Mouse (Mus musculus) lung, adult 18-20 months (tissue): ENCODE data around the gene Eif5a.
"Not testable (repeated sequence)": the region's sequence is repeated elsewhere in the genome, so short reads cannot be mapped to it uniquely, and the experiment has no call there.

Source experiments
- DNase-seq, 2 experiments: peaks; one replicate each; pipeline ENCODE4 v3.0.0; 2022; ENCODE audit warnings: mixed read lengths in 2 of 2

The Eif5a gene

GRCm38 (mm10) chr11:69945997-69946891, 24.5 kb upstream of the Eif5a start:
- no peak for DNase-seq

DNA sequence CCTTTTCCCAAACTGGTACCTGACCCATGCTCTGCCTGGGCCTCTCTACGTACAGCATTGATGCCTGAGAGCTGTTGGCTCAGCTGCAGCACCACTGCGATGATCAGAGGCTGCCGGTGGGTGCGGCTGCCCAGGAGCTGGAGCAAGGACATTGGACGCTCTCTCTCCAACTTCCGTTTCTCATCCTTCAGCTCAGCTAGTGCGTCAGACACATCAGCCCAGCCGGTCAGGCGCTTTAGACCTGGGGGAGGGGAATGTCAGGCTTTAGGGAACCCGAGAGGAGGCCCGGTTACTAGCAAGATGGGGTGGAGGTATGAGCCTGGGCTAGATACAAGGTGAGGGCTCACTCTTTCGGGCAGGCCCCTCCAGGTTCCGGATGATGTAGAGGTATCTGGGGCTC, 23.5 kb upstream of the Eif5a start:
- DNase-seq, result no peak

DNA sequence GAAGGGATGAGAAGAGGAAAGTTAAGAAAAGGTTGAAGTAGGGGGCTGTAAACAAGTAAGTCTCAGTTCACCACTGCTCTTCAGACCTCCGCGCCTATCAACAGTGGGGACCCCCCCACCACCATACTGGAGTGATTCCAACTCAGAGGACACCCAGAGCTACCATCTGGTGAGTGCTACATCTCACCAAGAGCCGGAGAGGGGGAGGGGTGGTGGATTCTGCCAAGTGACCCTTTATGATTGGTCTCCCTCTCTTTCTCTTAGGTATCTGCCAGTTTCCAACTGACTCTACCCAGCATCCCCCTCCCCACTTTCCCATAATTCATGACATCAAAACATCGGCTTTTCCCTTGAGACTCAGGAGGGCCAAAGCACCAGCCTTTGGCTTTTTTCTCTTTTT, 19.2 kb upstream of the Eif5a start:
- DNase-seq, result no peak

DNA sequence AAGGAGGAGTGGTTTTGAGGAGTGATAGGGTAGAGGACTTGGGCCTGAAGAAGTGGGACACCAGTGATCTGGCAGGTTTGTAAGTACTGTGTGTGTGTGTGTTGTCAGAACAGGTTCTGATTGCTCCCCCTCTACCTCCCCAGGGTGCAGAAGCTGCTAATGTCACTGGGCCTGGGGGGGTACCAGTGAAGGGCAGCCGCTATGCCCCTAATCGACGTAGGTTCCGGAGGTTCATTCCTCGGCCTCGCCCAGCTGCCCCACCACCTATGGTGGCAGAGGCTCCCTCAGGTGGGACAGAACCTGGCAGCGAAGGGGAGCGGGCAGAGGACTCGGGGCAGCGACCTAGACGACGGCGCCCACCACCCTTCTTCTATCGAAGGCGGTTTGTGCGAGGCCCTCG, 18.0 kb upstream of the Eif5a start:
- DNase-seq, result no peak

GRCm38 (mm10) chr11:69939181-69939580, 17.4 kb upstream of the Eif5a start:
- DNase-seq, result no peak

DNA sequence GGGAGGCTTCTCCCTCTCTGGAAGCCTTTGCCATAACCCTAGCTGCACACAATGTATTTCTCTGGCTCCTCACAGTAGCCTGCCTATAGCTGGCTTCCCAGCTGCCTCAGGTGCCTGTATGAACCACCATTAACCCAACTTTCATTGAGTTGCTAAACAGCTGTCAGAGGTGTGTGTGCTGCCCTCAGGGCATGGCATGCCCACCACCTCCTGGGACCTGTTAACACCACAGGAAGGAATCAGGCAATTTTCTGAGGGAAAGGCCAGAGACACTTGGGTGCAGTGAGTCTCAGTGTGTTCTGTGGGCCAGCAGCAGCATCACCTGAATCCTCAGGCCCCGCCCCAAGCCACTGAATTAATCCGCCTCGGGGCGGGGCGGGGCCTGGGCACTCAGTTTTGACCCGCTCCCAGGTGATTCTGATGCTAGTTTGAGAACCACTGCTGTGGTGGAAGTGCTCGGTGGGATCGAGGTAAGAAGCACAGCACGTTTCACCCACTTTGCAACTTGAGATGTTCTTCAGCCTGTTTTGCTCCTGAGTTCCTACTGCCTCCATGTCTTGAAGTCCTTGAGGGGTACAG, 16.7 kb upstream of the Eif5a start:
- DNase-seq, result no peak

DNA sequence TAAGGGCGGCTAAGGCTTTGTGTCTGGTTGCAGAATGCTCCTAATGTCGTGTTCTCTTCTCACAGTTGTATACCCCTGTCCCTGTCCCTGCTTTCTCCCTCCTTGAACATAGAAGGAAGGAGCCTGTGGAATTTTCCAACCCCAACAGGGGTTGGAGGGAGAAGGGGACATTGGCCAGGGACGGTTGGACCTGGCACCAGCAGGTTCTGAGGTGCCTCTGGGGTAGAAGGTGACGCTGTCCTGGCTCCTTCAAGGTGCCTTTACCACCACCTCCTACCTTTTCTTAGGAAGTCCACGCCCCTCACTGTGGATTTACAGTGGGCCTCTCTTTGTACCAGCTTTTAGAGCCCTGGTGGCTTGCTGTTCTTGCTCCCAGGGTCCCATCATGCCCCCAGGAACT, 16.1 kb upstream of the Eif5a start:
- no peak for DNase-seq

- peak in 1 of 2 experiments; percentile 22 for DNase-seq
These were observed 15.6 kb upstream of the Eif5a start for GRCm38 (mm10) chr11:69937385-69937784.

GRCm38 (mm10) chr11:69936714-69937347, 15.1 kb upstream of the Eif5a start:
- DNase-seq, result no peak

DNA sequence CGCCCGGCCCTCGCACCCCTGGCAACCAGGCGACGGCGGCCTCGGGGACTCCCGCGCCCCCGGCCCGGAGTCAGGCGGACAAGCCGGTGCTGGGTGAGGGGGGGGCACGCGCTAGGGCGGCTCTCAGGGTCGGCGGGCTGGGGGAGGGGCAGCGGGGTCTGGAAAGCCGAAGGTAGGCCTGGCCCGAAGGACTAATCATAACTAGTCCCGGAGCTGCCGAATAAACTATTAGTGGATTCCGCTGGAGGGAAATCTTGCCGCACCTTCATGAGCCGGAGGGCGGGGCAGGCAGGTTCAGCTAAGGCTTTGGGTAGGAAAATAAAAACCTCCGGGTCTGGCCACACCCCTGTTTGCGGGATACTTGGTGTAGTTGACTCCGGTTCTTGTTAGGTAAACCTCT, 14.4 kb upstream of the Eif5a start:
- peak; percentile 30 to 60 for DNase-seq

GRCm38 (mm10) chr11:69935137-69935879, 13.6 kb upstream of the Eif5a start, which contains the start of gene Ybx2:
Gene Ybx2, plus strand, starts transcription at chr11:69935796.
- peak; percentile 86 to 89 for DNase-seq

GRCm38 (mm10) chr11:69934681-69935080, 12.9 kb upstream of the Eif5a start:
- no peak for DNase-seq

DNA sequence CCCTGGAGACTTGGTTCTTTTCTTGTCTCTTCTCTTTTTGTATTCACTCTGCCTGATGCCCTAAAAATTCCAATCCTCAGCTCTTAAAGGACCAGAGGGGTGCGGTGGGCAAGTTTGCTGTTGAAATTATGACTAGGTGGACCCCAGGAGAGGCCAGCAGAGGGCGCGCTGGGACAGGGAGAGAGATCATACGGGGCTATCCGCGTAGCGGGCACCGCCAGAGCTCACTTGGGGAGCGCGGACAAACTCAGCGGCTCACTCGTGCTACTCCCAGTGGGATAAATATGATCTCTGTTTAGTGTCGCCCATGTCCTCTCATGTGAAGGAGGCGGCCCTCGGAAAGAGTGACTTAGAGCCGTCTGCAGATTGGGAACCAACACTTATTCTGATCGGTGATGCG, 12.4 kb upstream of the Eif5a start:
- DNase-seq, result peak; percentile 88 to 93

GRCm38 (mm10) chr11:69933066-69933465, 11.3 kb upstream of the Eif5a start:
- no peak for DNase-seq

GRCm38 (mm10) chr11:69932254-69932653, 10.5 kb upstream of the Eif5a start:
- no peak for DNase-seq

DNA sequence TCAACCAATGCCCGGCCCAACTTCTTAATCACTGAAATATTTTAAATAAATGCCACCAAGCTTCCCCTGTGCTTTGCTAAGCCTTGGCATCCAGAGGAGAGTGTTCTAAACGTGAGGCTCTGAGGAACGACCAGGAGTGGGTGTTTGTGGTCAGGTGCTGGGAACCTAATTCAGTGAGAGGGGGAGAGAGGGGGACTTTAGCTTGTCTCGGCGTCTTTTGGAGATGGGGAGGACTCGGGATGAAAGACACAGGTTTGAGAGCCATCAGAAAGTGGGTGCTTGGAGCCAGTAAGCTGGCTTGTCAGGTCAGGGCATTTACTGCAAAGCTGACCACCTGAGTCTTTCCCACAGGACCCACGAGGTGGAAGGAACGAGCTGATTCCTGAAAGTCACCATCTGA, 10.0 kb upstream of the Eif5a start:
- DNase-seq, result no peak

DNA sequence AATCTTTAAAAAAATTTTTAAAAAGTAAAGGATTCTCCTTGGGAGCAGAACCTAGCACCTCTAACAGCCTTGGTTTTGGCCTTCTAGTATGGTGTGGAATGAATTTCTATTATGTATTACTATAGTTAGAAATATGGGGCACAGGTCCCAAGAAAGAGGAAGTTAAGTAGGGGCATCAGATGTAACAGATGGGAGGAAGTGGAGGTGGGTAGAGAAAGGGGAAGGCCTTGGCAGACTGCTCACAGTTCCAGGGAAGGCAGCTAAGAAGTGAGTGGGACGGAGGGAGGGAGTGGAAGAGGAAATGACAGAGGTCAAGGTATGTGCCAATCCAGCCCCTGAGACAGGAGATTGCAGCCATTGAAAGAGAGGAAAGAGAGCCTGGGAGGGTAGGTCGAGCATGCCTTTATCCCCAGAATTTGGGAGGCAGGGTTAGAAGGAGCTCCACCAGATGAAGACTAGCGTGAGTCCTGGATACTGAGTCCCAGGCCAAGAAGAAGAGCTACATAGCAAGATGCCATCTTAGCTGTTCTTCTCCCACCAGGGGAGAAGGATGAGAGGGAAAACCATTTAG, 9.3 kb upstream of the Eif5a start:
- DNase-seq, result peak; percentile 35 to 41

DNA sequence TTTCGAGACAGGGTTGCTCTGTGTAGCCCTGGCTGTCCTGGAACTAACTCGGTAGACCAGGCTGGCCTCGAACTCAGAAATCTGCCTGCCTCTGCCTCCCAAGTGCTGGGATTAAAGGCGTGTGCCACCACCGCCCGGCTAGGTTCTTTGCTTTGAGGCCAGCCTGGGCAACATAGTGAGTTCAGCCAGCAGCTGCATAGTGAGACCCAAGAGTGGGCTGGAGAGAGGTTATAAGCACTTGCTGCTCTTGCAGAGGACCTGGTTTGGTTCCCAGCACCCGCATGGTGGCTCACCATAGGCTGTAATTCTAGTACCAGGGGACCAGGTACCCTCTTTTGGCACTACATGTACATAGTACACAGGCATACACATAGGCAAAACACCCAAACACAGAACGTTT, 8.4 kb upstream of the Eif5a start:
- DNase-seq, result not testable (repeated sequence)

DNA sequence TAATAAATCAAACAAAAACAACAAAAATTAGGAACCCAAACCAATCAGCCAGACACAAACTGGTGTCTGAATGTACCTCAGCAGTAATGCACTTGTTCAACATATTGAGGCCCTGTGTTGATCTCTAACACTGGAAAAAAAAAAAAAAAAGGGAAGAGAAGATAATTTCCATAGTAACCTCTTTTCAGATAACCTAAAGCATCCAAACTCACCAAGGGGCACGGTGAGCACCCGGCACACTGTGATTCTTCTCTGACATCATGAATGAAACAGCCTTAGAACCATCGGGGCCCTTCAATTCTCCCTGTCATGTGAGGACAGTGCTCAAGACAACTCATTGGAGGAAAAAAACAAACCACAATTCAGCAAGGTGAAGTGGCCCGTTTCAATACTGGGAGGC, 8.0 kb upstream of the Eif5a start:
- DNase-seq, result no peak

DNA sequence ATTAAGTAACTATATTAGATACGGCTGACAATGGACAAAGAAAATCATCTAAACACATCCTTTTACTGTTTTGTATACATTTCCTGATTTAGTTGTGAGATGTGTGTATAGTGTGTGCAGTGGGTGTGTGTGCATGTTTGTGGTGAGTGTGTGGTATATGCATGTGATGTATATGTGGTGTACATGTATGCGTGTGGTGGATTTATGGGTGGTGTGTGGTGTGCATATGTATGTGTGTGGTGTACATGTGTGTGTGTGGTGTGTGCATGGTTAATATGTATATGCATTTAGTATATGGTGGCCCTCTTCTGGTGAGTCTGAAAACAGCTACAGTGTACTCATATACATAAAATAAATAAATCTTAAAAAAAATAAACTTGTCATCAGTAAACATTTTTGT, 5.7 kb upstream of the Eif5a start:
- no peak for DNase-seq

- no peak for DNase-seq
These were observed 1.0 kb upstream of the Eif5a start for GRCm38 (mm10) chr11:69922796-69923195.

- DNase-seq, result no peak
These were observed 426 bp upstream of the Eif5a start for GRCm38 (mm10) chr11:69922012-69922756.
